Mouse (Mus musculus): Measurements from ENCODE around the gene Shroom1.

The Shroom1 gene

GRCm38 (mm10) chr11:53479171-53479782, 22.3 kb downstream of the Shroom1 start:
- no peak for DNase-seq (ENCODE audit: low read depth, low spot score)

GRCm38 (mm10) chr11:53479783-53480301, 22.8 kb downstream of the Shroom1 start, which contains the start of the genes Gm9945 and Sowaha:
Gene Gm9945 (plus strand): TSS chr11:53480166.
Gene Sowaha (minus strand): TSS chr11:53480274.
- DNase-seq (ENCODE audit: low read depth, low spot score), result no peak

GRCm38 (mm10) chr11:53481088-53481730, 24.2 kb downstream of the Shroom1 start:
- no peak for DNase-seq (ENCODE audit: low read depth, low spot score)

- DNase-seq (ENCODE audit: low read depth, low spot score), result no peak
These were observed 26.3 kb downstream of the Shroom1 start for GRCm38 (mm10) chr11:53483159-53483891.

GRCm38 (mm10) chr11:53485719-53486118, 28.7 kb downstream of the Shroom1 start:
- DNase-seq (ENCODE audit: low read depth, low spot score), result no peak

- no peak for DNase-seq (ENCODE audit: low read depth, low spot score)
These were observed 29.3 kb downstream of the Shroom1 start for GRCm38 (mm10) chr11:53486351-53486750.

GRCm38 (mm10) chr11:53486822-53487594, 30.0 kb downstream of the Shroom1 start:
- DNase-seq (ENCODE audit: low read depth, low spot score), result no peak

- DNase-seq (ENCODE audit: low read depth, low spot score), result no peak
These were observed 32.0 kb downstream of the Shroom1 start for GRCm38 (mm10) chr11:53489007-53489406.

GRCm38 (mm10) chr11:53489421-53489820, 32.4 kb downstream of the Shroom1 start:
- no peak for DNase-seq (ENCODE audit: low read depth, low spot score)

GRCm38 (mm10) chr11:53491954-53492401, 35.0 kb downstream of the Shroom1 start:
- peak; percentile 69 for DNase-seq (ENCODE audit: low read depth, low spot score)

- peak; percentile 75 for DNase-seq (ENCODE audit: low read depth, low spot score)
These were observed 36.4 kb downstream of the Shroom1 start for GRCm38 (mm10) chr11:53493243-53493955.

- no peak for DNase-seq (ENCODE audit: low read depth, low spot score)
These were observed 38.4 kb downstream of the Shroom1 start for GRCm38 (mm10) chr11:53495417-53495816.

GRCm38 (mm10) chr11:53496946-53497345, 39.9 kb downstream of the Shroom1 start:
- DNase-seq (ENCODE audit: low read depth, low spot score), result no peak

GRCm38 (mm10) chr11:53500569-53500968, 43.6 kb downstream of the Shroom1 start:
- DNase-seq (ENCODE audit: low read depth, low spot score), result peak; percentile 63

- DNase-seq (ENCODE audit: low read depth, low spot score), result no peak
These were observed 45.2 kb downstream of the Shroom1 start for GRCm38 (mm10) chr11:53502039-53502765.

- DNase-seq (ENCODE audit: low read depth, low spot score), result no peak
These were observed 46.7 kb downstream of the Shroom1 start for GRCm38 (mm10) chr11:53503738-53504137.

- no peak for DNase-seq (ENCODE audit: low read depth, low spot score)
These were observed 47.4 kb downstream of the Shroom1 start for GRCm38 (mm10) chr11:53504376-53504775.

- DNase-seq (ENCODE audit: low read depth, low spot score), result no peak
These were observed 48.1 kb downstream of the Shroom1 start for GRCm38 (mm10) chr11:53505026-53505663.

- DNase-seq (ENCODE audit: low read depth, low spot score), result no peak
These were observed 50.2 kb downstream of the Shroom1 start for GRCm38 (mm10) chr11:53507098-53507805.
